Mouse (Mus musculus): ENCODE data around the gene 3100002H09Rik.

GRCm38 (mm10) chr4:124570977-124571376 lies 39.6 kb downstream of the 3100002H09Rik start:
- no peak for TF ChIP-seq CTCF (IDR thresholded peaks at IDR 0.05; ENCODE audit: low read depth, low read length)
- TF ChIP-seq GATA1 (IDR thresholded peaks at IDR 0.05; ENCODE audit: borderline replicate concordance, low read length) = no peak
